Mouse (Mus musculus) midbrain, postnatal 0 days (tissue): ENCODE measurements at regions not wholly inside any gene's neighbourhood (a gene's known extent, or its start where the extent isn't known, plus 50 kb on each side); places are given as distances from the start of the nearest gene placed in this dataset.

ENCODE experiments used
- ATAC-seq: fragments of 200-750 bp; cut with Nextera tagmentation; 2 replicates; pipeline ENCODE4 v1.8.0; 2017; ENCODE audit warnings: moderate number of reproducible peaks, mild to moderate bottlenecking, moderate TSS enrichment, moderate library complexity; ENCODE audit not compliant: low FRiP score
- DNase-seq: peaks from one replicate; pipeline ENCODE4 v3.0.0-alpha.2; 2015; ENCODE audit warnings: low spot score
- H3K27ac ChIP-seq: fragments of 300-500 bp; sonication (generic); 2 replicates; pipeline ENCODE4 v1.5.1; 2014; ENCODE audit warnings: low read depth, mild to moderate bottlenecking, low read length, mixed read lengths
- H3K27me3 ChIP-seq: fragments of 300-500 bp; sonication (generic); 2 replicates; pipeline ENCODE4 v1.6.1; 2014; ENCODE audit warnings: low read length, control low read depth, mixed read lengths; ENCODE audit not compliant: insufficient read depth
- H3K36me3 ChIP-seq: fragments of 300-500 bp; sonication (generic); 2 replicates; pipeline ENCODE4 v1.6.1; 2014; ENCODE audit warnings: low read length, control low read depth, mixed read lengths; ENCODE audit not compliant: insufficient read depth
- H3K4me1 ChIP-seq: fragments of 300-500 bp; sonication (generic); 2 replicates; pipeline ENCODE4 v1.6.1; 2014; ENCODE audit warnings: mild to moderate bottlenecking, control low read depth, antibody characterized with exemption, low read length, mixed read lengths; ENCODE audit not compliant: insufficient read depth
- H3K4me2 ChIP-seq: fragments of 300-500 bp; sonication (generic); 2 replicates; pipeline ENCODE4 v1.6.1; 2014; ENCODE audit warnings: low read depth, mild to moderate bottlenecking, low read length, mixed read lengths; ENCODE audit not compliant: poor library complexity, severe bottlenecking
- H3K4me3 ChIP-seq: fragments of 300-500 bp; sonication (generic); 2 replicates; pipeline ENCODE4 v1.5.1; 2014; ENCODE audit warnings: low read depth, mild to moderate bottlenecking, low read length, moderate library complexity
- H3K9ac ChIP-seq: fragments of 300-500 bp; sonication (generic); replicated peaks from 2 replicates; pipeline ENCODE4 v1.6.1; 2014; ENCODE audit warnings: mild to moderate bottlenecking, low read length, moderate library complexity, mixed read lengths; ENCODE audit not compliant: poor library complexity, severe bottlenecking
- H3K9me3 ChIP-seq: fragments of 300-500 bp; sonication (generic); 2 replicates; pipeline ENCODE4 v1.6.1; 2016; ENCODE audit warnings: low read length, control low read depth
- CTCF ChIP-seq: IDR thresholded peaks from 2 replicates; pipeline ENCODE4 v1.5.1; 2016; ENCODE audit warnings: antibody characterized with exemption, mild to moderate bottlenecking
- WGBS: fragments of 180-500 bp; shearing (Covaris S2); extraction: QIAGEN DNeasy Blood & Tissue Kit; methylation state at CpG from one replicate; pipeline ENCODE4 v1.1.7; 2014; 5-methylcytosine and 5-hydroxymethylcytosine counted together

DNA sequence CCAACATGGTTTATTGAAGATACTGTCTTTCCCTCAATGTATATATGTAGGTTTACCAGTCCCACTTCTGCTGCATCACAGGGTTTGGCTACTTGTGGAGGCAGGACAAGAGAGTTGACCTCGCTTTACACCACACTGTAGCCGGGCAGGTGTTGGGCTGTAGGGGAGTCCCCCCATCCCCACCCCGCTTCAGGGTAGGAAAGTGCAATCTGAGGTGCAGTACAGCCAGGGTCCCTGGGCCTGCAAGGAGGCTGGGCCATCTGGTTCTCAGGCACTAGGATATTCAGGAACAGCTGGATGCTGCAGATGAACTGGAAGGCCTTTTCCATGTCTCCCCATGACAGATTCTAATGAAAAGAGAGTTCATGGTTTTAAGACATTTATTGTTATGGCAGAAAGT is 142.0 kb downstream of the Sis start:
- H3K9me3 ChIP-seq, result no peaks in the 10 kb centered on the region
- H3K4me1 ChIP-seq, result no peaks in the 10 kb centered on the region
- no peak overlapping the region for H3K4me2 ChIP-seq
- H3K27ac ChIP-seq, result no peak overlapping the region
- no peak overlapping the region for H3K9ac ChIP-seq
- no peak for TF ChIP-seq CTCF
- 90% methylated on average over 3 of the region's 3 CpGs for WGBS
- DNase-seq (no peak), ATAC-seq (no peak)
- H3K36me3 ChIP-seq, result no peaks in the 10 kb centered on the region
- no peak overlapping the region for H3K4me3 ChIP-seq
- H3K27me3 ChIP-seq, result no peaks in the 10 kb centered on the region

GRCm38 (mm10) chr3:72823148-72823547 is 144.5 kb downstream of the Sis start:
- Histone ChIP-seq H3K4me2 (no peak overlapping the region), H3K27me3 (no peaks in the 10 kb centered on the region), H3K9me3 (no peaks in the 10 kb centered on the region), H3K9ac (no peak overlapping the region), H3K4me3 (no peak overlapping the region), H3K36me3 (no peaks in the 10 kb centered on the region), H3K27ac (no peak overlapping the region), H3K4me1 (no peaks in the 10 kb centered on the region)
- ATAC-seq (no peak), DNase-seq (no peak)
- 63% methylated on average over 4 of the region's 4 CpGs for WGBS
- no peak for TF ChIP-seq CTCF

- no peak overlapping the region for H3K4me3 ChIP-seq
- ATAC-seq (no peak), DNase-seq (peak; percentile 4)
- no peaks in the 10 kb centered on the region for H3K4me1 ChIP-seq
- no peak for TF ChIP-seq CTCF
- no peak overlapping the region for H3K4me2 ChIP-seq
- H3K27me3 ChIP-seq, result no peaks in the 10 kb centered on the region
- H3K9ac ChIP-seq, result no peak overlapping the region
- H3K36me3 ChIP-seq, result no peaks in the 10 kb centered on the region
- H3K27ac ChIP-seq, result no peak overlapping the region
- 19% methylated on average over 5 of the region's 5 CpGs for WGBS
- H3K9me3 ChIP-seq, result no peaks in the 10 kb centered on the region
These were observed 177.1 kb downstream of the Sis start for GRCm38 (mm10) chr3:72790611-72791010.
